Mouse (Mus musculus) spleen, adult 2 months (tissue): ENCODE measurements around the gene Dspp.

Experiments
- CTCF ChIP-seq: fragments of 200-500 bp; IDR thresholded peaks from 2 replicates; pipeline ENCODE4 v1.5.1; 2011; ENCODE audit warnings: mild to moderate bottlenecking, inconsistent platforms; ENCODE audit not compliant: insufficient read depth, insufficient read length, insufficient replicate concordance; ENCODE audit errors: extremely low read depth
- POLR2A ChIP-seq: fragments of 200-500 bp; IDR thresholded peaks from 2 replicates; pipeline ENCODE4 v1.6.1; 2011; ENCODE audit warnings: low read depth, low read length, inconsistent platforms

DNA sequence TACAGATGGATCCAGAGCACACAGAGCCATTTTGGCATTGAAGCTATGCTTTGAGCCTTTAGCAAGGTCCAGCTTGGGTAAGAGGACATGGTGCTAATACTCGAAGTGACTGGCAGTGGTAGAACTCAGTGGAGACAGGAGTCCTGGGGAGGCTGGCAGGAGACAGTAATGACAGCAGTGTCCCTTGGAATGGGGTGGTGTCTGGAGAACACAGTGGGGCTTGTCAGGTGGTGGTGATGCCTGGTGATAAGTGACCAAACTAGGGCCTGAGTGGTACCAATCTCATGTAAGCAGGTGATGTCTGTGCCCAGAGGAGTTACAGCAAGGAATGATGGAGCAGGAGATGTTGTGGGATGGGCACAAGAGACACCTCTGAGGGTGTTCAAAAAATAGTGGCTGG, 43.2 kb upstream of the Dspp start:
- no peak for TF ChIP-seq CTCF
- no peak for TF ChIP-seq POLR2A
